Mouse (Mus musculus) liver, embryonic 14.5 days (tissue): ENCODE measurements at regions not wholly inside any gene's neighbourhood (a gene's known extent, or its start where the extent isn't known, plus 50 kb on each side); places are given as distances from the start of the nearest gene placed in this dataset.

Experiments used
- CTCF ChIP-seq: IDR thresholded peaks from 2 replicates; pipeline ENCODE4 v1.5.1; 2016; ENCODE audit warnings: antibody characterized with exemption, low read depth, control low read depth
- EP300 ChIP-seq: IDR thresholded peaks from 2 replicates; pipeline ENCODE4 v1.6.1; 2016; ENCODE audit warnings: antibody characterized with exemption, low read depth

- no peak for TF ChIP-seq CTCF
- TF ChIP-seq EP300, result no peak
Measured at GRCm38 (mm10) chr5:85592236-85592635, 473.1 kb downstream of the Cenpc1 start.
